Mouse (Mus musculus) embryonic stem cell, embryonic (primary cell): Measurements from ENCODE around the gene Tmem95.

Experiments used
- CTCF ChIA-PET, 4 experiments: fragments of 300-600 bp in 2 of 4; fragments of 350-600 bp in 2 of 4; sonication (Branson Sonifier 250); formaldehyde crosslinking; loops; one replicate each; lab custom pipeline; 2022; ENCODE audit warnings: inconsistent platforms in 2 of 4; lab: Charles Lee
- POLR2A ChIA-PET, 4 experiments: fragments of 300-600 bp in 2 of 4; fragments of 350-600 bp in 2 of 4; sonication (Branson Sonifier 250); formaldehyde crosslinking; loops; one replicate each; lab custom pipeline; 2022; ENCODE audit warnings: antibody characterized with exemption in 4 of 4, inconsistent platforms in 1 of 4; lab: Charles Lee

The Tmem95 gene

GRCm38 (mm10) chr11:69914917-69915430, 37.2 kb upstream of the Tmem95 start:
- ChIA-PET POLR2A (interaction anchor here (0.6 to 19.9 kb wide), 49 partner anchors 4 to 335 kb away, joined by 3 to 353 read pairs (median 4); partner anchors contain the start of genes 2810408A11Rik (in 2 of the 4), Neurl4 (in 2 of the 4), Acap1 (in 1 of the 4) and Cd68 (in 1 of the 4)), CTCF (interaction anchor here in 2 of 4 experiments (0.6 to 1.5 kb wide), 4 partner anchors 15 to 233 kb away, joined by 3 to 6 read pairs (median 4); partner anchors contain the start of gene Senp3 (in 1 of the 2))

DNA sequence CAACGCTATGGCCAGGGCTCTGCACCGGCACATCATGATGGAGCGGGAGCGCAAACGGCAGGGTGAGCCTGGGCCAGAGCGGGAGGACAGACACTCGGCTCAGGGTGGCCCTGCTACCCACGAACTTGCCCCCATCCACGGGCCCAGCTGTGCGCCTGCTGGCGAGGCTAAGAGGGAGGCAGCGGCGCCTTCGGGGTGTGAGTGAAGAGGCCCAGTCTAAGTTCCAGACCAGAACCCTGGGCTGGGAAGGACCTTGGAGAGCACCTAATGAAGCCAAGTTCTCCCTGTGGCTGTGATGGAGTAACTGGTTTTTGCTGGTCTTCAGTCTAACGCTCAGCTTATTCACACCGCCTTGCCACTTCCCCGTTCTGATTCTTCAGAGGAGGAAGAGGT, 36.5 kb upstream of the Tmem95 start:
- POLR2A ChIA-PET = interaction anchor here (0.6 to 19.9 kb wide), 50 partner anchors 5 to 518 kb away, joined by 3 to 353 read pairs (median 4); partner anchors contain the start of genes 2810408A11Rik (in 2 of the 4), Neurl4 (in 2 of the 4), Slc2a4 (in 2 of the 4) and Acadvl (in 1 of the 4)
- CTCF ChIA-PET = interaction anchor here in 2 of 4 experiments (0.5 to 1.5 kb wide), 3 partner anchors 20 to 366 kb away, joined by 3 to 6 read pairs (median 3); partner anchors contain the start of gene Senp3 (in 1 of the 2)

GRCm38 (mm10) chr11:69913554-69914371, 35.9 kb upstream of the Tmem95 start, which contains the start of gene Gps2:
Gene Gps2 (plus strand): TSS chr11:69913888.
- ChIA-PET CTCF (interaction anchor here in 2 of 4 experiments (0.5 to 1.5 kb wide), 4 partner anchors 21 to 367 kb away, joined by 3 to 6 read pairs (median 3); partner anchors contain the start of genes Dvl2 (in 1 of the 2) and Senp3 (in 1 of the 2)), POLR2A (interaction anchor here (0.6 to 19.9 kb wide), 45 partner anchors 6 to 517 kb away, joined by 3 to 353 read pairs (median 4); partner anchors contain the start of genes 2810408A11Rik (in 2 of the 4), Eif5a (in 2 of the 4), Neurl4 (in 2 of the 4) and Slc2a4 (in 2 of the 4))

GRCm38 (mm10) chr11:69912716-69913530, 35.1 kb upstream of the Tmem95 start:
- CTCF ChIA-PET = interaction anchor here in 1 of 4 experiments (0.6 kb wide), 1 partner anchor 88 kb away, joined by 3 read pairs; the partner anchor contains the start of gene Dvl2
- POLR2A ChIA-PET = interaction anchor here in 2 of 4 experiments (0.7 to 19.9 kb wide), 17 partner anchors 6 to 366 kb away, joined by 3 to 353 read pairs (median 4); partner anchors contain the start of genes 2810408A11Rik (in 2 of the 2), Eif5a (in 2 of the 2), Neurl4 (in 2 of the 2) and Slc2a4 (in 2 of the 2)

DNA sequence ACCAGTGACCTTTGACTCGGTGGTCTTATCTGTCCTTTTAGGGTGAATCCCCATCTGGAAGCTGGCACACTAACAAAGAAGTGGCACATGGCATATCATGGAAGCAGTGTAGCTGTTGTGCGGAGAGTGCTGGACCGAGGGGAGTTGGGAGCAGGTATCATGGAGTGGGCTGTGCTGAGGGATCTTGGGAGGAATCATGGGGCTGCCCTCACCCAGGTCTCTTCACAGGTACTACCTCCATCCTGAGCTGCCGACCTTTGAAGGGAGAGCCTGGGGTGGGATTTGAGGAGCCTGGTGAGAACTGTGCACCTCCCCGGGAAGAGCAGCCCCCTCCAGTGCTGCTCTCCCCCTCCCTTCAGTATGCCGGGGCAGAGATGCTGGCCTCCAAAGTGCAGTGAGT, 33.9 kb upstream of the Tmem95 start:
- POLR2A ChIA-PET = interaction anchor here (0.6 to 19.9 kb wide), 8 partner anchors 8 to 92 kb away, joined by 3 to 353 read pairs (median 6); partner anchors contain the start of genes 2810408A11Rik (in 3 of the 4), Neurl4 (in 3 of the 4), Eif5a (in 2 of the 4) and Gps2 (in 1 of the 4)

GRCm38 (mm10) chr11:69910781-69911560, 33.2 kb upstream of the Tmem95 start:
- POLR2A ChIA-PET = interaction anchor here (0.6 to 19.9 kb wide), 11 partner anchors 8 to 86 kb away, joined by 3 to 353 read pairs (median 4); partner anchors contain the start of genes 2810408A11Rik (in 3 of the 4), Neurl4 (in 3 of the 4), Eif5a (in 2 of the 4) and Acap1 (in 1 of the 4)
- CTCF ChIA-PET = interaction anchor here in 2 of 4 experiments (0.5 to 1.2 kb wide), 3 partner anchors 11 to 34 kb away, joined by 3 to 6 read pairs (median 4); partner anchors contain the start of genes 2810408A11Rik (in 1 of the 2) and Neurl4 (in 1 of the 2)

More for the DNA sequence above, 33.9 kb upstream of the Tmem95 start:
- CTCF ChIA-PET = interaction anchor here in 1 of 4 experiments (0.5 to 0.6 kb wide), 2 partner anchors 28 to 39 kb away, joined by 4 to 8 read pairs; no protein-coding TSS in a partner anchor

- ChIA-PET CTCF (interaction anchor here in 1 of 4 experiments (0.9 to 1.2 kb wide), 2 partner anchors 10 to 33 kb away, joined by 3 to 6 read pairs; partner anchors contain the start of genes 2810408A11Rik and Neurl4), POLR2A (interaction anchor here in 2 of 4 experiments (0.6 to 19.9 kb wide), 8 partner anchors 9 to 86 kb away, joined by 3 to 353 read pairs (median 5); partner anchors contain the start of genes 2810408A11Rik (in 2 of the 2), Neurl4 (in 2 of the 2), Ctdnep1 (in 1 of the 2) and Eif5a (in 1 of the 2))
These were observed 32.4 kb upstream of the Tmem95 start for GRCm38 (mm10) chr11:69910177-69910576.

DNA sequence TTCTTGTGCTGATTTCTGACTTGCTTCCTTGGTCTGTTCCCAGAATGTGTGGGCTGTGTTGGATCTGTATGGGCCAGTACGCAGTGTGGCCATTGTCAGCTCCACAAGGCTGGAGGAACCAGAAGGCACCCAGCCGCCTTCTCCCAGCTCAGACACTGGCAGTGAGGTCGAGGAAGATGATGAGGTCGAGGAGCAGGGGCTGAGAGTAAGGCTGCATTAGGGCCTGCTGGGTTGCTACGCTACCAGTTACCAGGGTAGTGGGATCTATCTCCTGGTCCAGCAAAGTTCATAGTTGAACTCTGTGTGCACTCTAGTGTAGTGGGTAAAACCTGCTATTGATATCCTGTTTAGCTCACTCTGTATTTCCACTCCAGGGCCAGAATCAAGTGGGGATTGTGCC, 31.4 kb upstream of the Tmem95 start:
- ChIA-PET CTCF (interaction anchor here in 1 of 4 experiments (0.7 kb wide), 1 partner anchor 14 kb away, joined by 7 read pairs; no protein-coding TSS in a partner anchor), POLR2A (interaction anchor here in 3 of 4 experiments (0.7 to 19.9 kb wide), 9 partner anchors 9 to 253 kb away, joined by 3 to 353 read pairs (median 4); partner anchors contain the start of genes 2810408A11Rik (in 1 of the 3), Eif5a (in 1 of the 3), Elp5 (in 1 of the 3) and Gps2 (in 1 of the 3))

DNA sequence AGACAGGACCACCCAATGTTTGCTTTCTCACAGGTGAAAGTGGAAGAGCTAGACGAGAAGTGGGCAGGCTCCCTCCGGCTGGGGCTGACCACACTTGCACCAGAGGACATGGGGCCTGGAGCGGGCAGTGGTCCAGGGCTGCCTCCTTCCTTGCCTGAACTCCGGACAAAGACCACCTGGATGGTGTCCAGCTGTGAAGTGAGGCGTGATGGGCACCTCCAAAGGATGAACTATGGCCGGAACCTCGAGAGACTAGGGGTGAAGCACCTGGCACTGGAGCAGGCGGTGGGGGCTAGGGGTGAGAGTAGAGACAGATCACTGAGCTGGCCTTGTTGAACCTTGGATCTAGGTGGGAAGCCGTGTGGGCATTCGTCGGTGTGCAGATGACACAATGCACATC, 30.8 kb upstream of the Tmem95 start:
- ChIA-PET CTCF (no interaction called here), POLR2A (interaction anchor here in 3 of 4 experiments (0.7 to 19.9 kb wide), 9 partner anchors 8 to 252 kb away, joined by 3 to 353 read pairs (median 4); partner anchors contain the start of genes 2810408A11Rik (in 1 of the 3), Eif5a (in 1 of the 3), Elp5 (in 1 of the 3) and Gps2 (in 1 of the 3))

GRCm38 (mm10) chr11:69904311-69904710, 26.5 kb upstream of the Tmem95 start:
- POLR2A ChIA-PET = interaction anchor here in 3 of 4 experiments (1.0 to 19.9 kb wide), 8 partner anchors 11 to 67 kb away, joined by 3 to 353 read pairs (median 6); partner anchors contain the start of genes Eif5a (in 2 of the 3), Gps2 (in 2 of the 3), Nlgn2 (in 1 of the 3) and Tmem256 (in 1 of the 3)

DNA sequence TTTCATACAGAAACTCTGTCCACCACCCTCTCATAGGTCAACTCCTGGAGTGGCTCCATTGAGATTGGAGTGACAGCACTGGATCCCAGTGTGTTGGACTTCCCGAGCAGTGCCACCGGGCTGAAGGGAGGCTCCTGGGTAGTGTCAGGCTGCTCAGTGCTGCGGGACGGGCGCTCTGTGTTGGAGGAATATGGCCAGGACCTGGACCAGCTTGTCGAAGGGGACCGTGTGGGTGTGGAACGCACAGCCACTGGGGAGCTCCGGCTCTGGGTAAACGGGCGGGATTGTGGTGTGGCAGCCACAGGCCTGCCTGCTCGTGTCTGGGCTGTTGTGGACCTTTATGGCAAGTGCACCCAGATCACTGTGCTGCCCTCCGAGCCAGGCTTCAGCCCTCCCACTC, 25.2 kb upstream of the Tmem95 start:
- CTCF ChIA-PET = interaction anchor here in 2 of 4 experiments (0.9 to 1.4 kb wide), 2 partner anchors 26 to 172 kb away, joined by 4 read pairs; no protein-coding TSS in a partner anchor
- POLR2A ChIA-PET = interaction anchor here in 3 of 4 experiments (0.6 to 19.9 kb wide), 18 partner anchors 8 to 148 kb away, joined by 3 to 353 read pairs (median 6); partner anchors contain the start of genes Eif5a (in 2 of the 3), Gps2 (in 2 of the 3), Ctdnep1 (in 1 of the 3) and Slc2a4 (in 1 of the 3)

More at GRCm38 (mm10) chr11:69904311-69904710, 26.5 kb upstream of the Tmem95 start:
- CTCF ChIA-PET = interaction anchor here in 3 of 4 experiments (0.6 to 1.4 kb wide), 3 partner anchors 17 to 215 kb away, joined by 4 to 6 read pairs (median 4); no protein-coding TSS in a partner anchor

GRCm38 (mm10) chr11:69901993-69902392, 24.2 kb upstream of the Tmem95 start:
- ChIA-PET CTCF (interaction anchor here in 3 of 4 experiments (0.6 to 1.6 kb wide), 8 partner anchors 15 to 50 kb away, joined by 3 to 6 read pairs (median 4); no protein-coding TSS in a partner anchor), POLR2A (interaction anchor here (0.8 to 19.9 kb wide), 52 partner anchors 9 to 311 kb away, joined by 3 to 353 read pairs (median 6); partner anchors contain the start of genes Eif5a (in 3 of the 4), Ctdnep1 (in 2 of the 4), Gps2 (in 2 of the 4) and Nlgn2 (in 2 of the 4))

GRCm38 (mm10) chr11:69901406-69901846, 23.6 kb upstream of the Tmem95 start:
- ChIA-PET POLR2A (interaction anchor here (0.6 to 19.9 kb wide), 71 partner anchors 9 to 320 kb away, joined by 3 to 353 read pairs (median 5); partner anchors contain the start of genes Ctdnep1 (in 3 of the 4), Eif5a (in 3 of the 4), Gps2 (in 2 of the 4) and Nlgn2 (in 2 of the 4)), CTCF (interaction anchor here (0.6 to 3.1 kb wide), 15 partner anchors 14 to 269 kb away, joined by 3 to 16 read pairs (median 4); partner anchors contain the start of genes Fxr2 (in 1 of the 4) and Tmem95 (in 1 of the 4))
